Mouse (Mus musculus): Measurements from ENCODE around the gene Eif2d. TPM values are rescaled to one million over a fixed set of nuclear protein-coding genes. Genes with fewer than 3 reads are reported as not detected.

Eif2d gene
- polyA plus RNA-seq, 1 experiment from 2014 or later: 55.7 TPM

DNA sequence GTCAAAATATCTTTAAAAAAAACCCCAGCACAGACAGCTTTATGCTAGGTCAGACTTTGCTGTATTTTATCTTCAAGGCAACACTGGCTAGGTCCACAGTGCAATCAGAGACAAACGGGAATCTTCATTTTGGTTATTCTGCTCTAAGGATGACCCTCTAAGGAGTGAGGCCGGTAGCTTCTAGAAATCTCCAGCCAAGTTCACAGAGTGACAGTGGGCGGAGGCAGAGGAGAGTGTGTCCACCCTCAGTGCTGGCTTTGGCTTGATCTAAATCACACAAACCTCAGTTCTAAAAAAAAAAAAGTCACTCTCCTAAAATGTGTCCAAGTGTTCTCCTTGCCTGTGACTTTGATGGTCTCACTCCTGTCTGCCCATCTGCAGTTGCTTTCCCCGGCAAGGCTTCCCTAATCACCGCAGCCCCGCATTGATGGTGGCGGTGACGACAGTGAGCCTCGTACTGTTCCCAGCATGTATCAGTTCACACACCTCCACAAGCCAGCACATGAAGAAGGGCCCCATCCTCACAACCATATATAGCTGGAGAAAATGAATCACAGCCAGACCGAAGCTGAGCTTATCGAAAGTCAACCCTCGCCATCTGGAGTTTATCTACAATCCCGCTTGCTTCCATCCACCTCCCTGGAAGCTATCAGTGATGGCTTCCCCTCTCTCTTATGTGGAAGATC lies 33.0 kb downstream of the Eif2d start:
- Histone ChIP-seq H3K36me3 (ENCODE audit: control insufficient read depth, insufficient read depth, low read length) (no peaks in the 10 kb centered on the region), H3K9ac (ENCODE audit: low read length) (no peak overlapping the region), H3K9me3 (ENCODE audit: control insufficient read depth, low read length) (no peaks in the 10 kb centered on the region), H3K27ac (ENCODE audit: low read depth, low read length) (no peak overlapping the region), H3K27me3 (ENCODE audit: control insufficient read depth, insufficient read depth, low read length) (no peaks in the 10 kb centered on the region), H3K4me1 (ENCODE audit: control insufficient read depth, insufficient read depth, low read length) (no peaks in the 10 kb centered on the region), H3K4me3 (ENCODE audit: low read depth, low read length) (no peak overlapping the region), H3K4me2 (no peak overlapping the region)
- no peak for ATAC-seq (ENCODE audit: low FRiP score)
- 94% methylated on average over 13 of the region's 13 CpGs for WGBS
- peak; percentile 66 for DNase-seq (ENCODE audit: low spot score, missing footprints)

- Histone ChIP-seq H3K36me3 (ENCODE audit: control insufficient read depth, insufficient read depth, low read length) (no peaks in the 10 kb centered on the region), H3K9ac (ENCODE audit: low read length) (no peak overlapping the region), H3K9me3 (ENCODE audit: control insufficient read depth, low read length) (no peaks in the 10 kb centered on the region), H3K4me2 (no peak overlapping the region), H3K27ac (ENCODE audit: low read depth, low read length) (no peak overlapping the region), H3K4me1 (ENCODE audit: control insufficient read depth, insufficient read depth, low read length) (no peaks in the 10 kb centered on the region), H3K27me3 (ENCODE audit: control insufficient read depth, insufficient read depth, low read length) (no peaks in the 10 kb centered on the region), H3K4me3 (ENCODE audit: low read depth, low read length) (no peak overlapping the region)
- 81% methylated on average over 6 of the region's 6 CpGs for WGBS
- ATAC-seq (ENCODE audit: low FRiP score) (no peak), DNase-seq (ENCODE audit: low spot score, missing footprints) (peak; percentile 12)
These were observed 34.0 kb downstream of the Eif2d start for GRCm38 (mm10) chr1:131186995-131187394.

DNA sequence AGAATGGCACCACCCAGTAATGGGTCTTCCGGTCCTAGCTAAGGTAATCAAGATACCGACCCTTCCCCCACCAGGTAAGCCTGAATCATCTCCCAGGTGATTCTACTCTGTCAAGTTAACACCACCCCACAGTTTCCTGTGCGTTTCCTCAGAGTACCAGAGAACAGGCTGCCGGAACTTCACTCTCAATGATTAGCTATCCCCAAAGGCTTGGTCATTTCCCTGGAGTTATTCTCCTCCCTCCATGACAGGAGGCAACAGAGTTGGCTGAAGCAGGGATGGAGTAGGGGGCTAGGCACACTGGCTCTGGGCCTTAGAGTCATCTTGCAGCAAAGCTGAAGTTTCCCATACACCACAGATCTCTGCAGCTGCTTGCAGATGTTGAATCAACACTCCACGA lies 34.9 kb downstream of the Eif2d start:
- no peak for ATAC-seq (ENCODE audit: low FRiP score)
- no peaks in the 10 kb centered on the region for H3K36me3 ChIP-seq (ENCODE audit: control insufficient read depth, insufficient read depth, low read length)
- no peak overlapping the region for H3K27ac ChIP-seq (ENCODE audit: low read depth, low read length)

DNA sequence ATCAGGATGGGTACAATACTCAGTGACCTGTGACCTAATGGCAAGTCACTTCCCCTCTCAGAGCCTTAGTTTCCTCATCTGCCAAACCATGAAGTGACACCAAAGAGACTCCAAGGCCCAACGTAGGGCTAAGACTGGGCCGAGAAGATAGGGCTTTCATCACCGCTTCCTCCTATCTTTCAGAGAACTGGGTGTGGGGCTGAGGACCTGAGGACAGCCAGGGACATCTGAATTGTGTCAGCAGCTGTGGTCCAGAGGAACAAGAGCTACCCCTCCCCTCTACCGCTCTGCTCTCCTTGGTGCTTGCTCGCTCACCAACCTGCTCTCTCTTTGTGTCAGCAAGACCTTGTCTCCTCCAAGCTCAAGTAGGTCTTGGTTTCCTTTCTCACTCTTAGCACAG lies 35.7 kb downstream of the Eif2d start:
- DNase-seq (ENCODE audit: low spot score, missing footprints) (peak; percentile 56), ATAC-seq (ENCODE audit: low FRiP score) (no peak)
- H3K4me1 ChIP-seq (ENCODE audit: control insufficient read depth, insufficient read depth, low read length): no peaks in the 10 kb centered on the region
- H3K4me2 ChIP-seq: no peak overlapping the region
- no peaks in the 10 kb centered on the region for H3K27me3 ChIP-seq (ENCODE audit: control insufficient read depth, insufficient read depth, low read length)
- H3K9me3 ChIP-seq (ENCODE audit: control insufficient read depth, low read length): no peaks in the 10 kb centered on the region
- H3K9ac ChIP-seq (ENCODE audit: low read length): no peak overlapping the region
- no peak overlapping the region for H3K27ac ChIP-seq (ENCODE audit: low read depth, low read length)
- H3K4me3 ChIP-seq (ENCODE audit: low read depth, low read length): no peak overlapping the region
- H3K36me3 ChIP-seq (ENCODE audit: control insufficient read depth, insufficient read depth, low read length): no peaks in the 10 kb centered on the region
- WGBS: 93% methylated on average over 5 of the region's 5 CpGs

More for the DNA sequence above, 34.9 kb downstream of the Eif2d start:
- H3K4me1 ChIP-seq (ENCODE audit: control insufficient read depth, insufficient read depth, low read length): no peaks in the 10 kb centered on the region
- DNase-seq (ENCODE audit: low spot score, missing footprints): peak; percentile 28
- 91% methylated on average over 5 of the region's 5 CpGs for WGBS
- no peaks in the 10 kb centered on the region for H3K27me3 ChIP-seq (ENCODE audit: control insufficient read depth, insufficient read depth, low read length)
- H3K9ac ChIP-seq (ENCODE audit: low read length): no peak overlapping the region
- no peak overlapping the region for H3K4me2 ChIP-seq
- no peaks in the 10 kb centered on the region for H3K9me3 ChIP-seq (ENCODE audit: control insufficient read depth, low read length)
- no peak overlapping the region for H3K4me3 ChIP-seq (ENCODE audit: low read depth, low read length)

- Histone ChIP-seq H3K9ac (ENCODE audit: low read length) (no peak overlapping the region), H3K4me3 (ENCODE audit: low read depth, low read length) (no peak overlapping the region), H3K27me3 (ENCODE audit: control insufficient read depth, insufficient read depth, low read length) (no peaks in the 10 kb centered on the region), H3K36me3 (ENCODE audit: control insufficient read depth, insufficient read depth, low read length) (no peaks in the 10 kb centered on the region), H3K9me3 (ENCODE audit: control insufficient read depth, low read length) (no peaks in the 10 kb centered on the region), H3K4me2 (no peak overlapping the region), H3K27ac (ENCODE audit: low read depth, low read length) (no peak overlapping the region), H3K4me1 (ENCODE audit: control insufficient read depth, insufficient read depth, low read length) (no peaks in the 10 kb centered on the region; the same call in 1 of the 2 replicates)
- ATAC-seq (ENCODE audit: low FRiP score) (no peak), DNase-seq (ENCODE audit: low spot score, missing footprints) (no peak)
- 61% methylated on average over 3 of the region's 3 CpGs for WGBS
These were observed 40.8 kb downstream of the Eif2d start for GRCm38 (mm10) chr1:131193746-131194145.

GRCm38 (mm10) chr1:131195653-131196052 lies 42.7 kb downstream of the Eif2d start:
- Histone ChIP-seq H3K27me3 (ENCODE audit: control insufficient read depth, insufficient read depth, low read length) (no peaks in the 10 kb centered on the region), H3K4me2 (no peak overlapping the region), H3K27ac (ENCODE audit: low read depth, low read length) (no peak overlapping the region), H3K4me1 (ENCODE audit: control insufficient read depth, insufficient read depth, low read length) (no peaks in the 10 kb centered on the region; the same call in 1 of the 2 replicates), H3K9ac (ENCODE audit: low read length) (no peak overlapping the region), H3K9me3 (ENCODE audit: control insufficient read depth, low read length) (no peaks in the 10 kb centered on the region), H3K4me3 (ENCODE audit: low read depth, low read length) (no peak overlapping the region), H3K36me3 (ENCODE audit: control insufficient read depth, insufficient read depth, low read length) (no peaks in the 10 kb centered on the region)
- ATAC-seq (ENCODE audit: low FRiP score) (no peak), DNase-seq (ENCODE audit: low spot score, missing footprints) (no peak)
- WGBS: 81% methylated on average over 7 of the region's 7 CpGs

GRCm38 (mm10) chr1:131196107-131196506 lies 43.1 kb downstream of the Eif2d start:
- H3K9me3 ChIP-seq (ENCODE audit: control insufficient read depth, low read length): no peaks in the 10 kb centered on the region
- H3K4me1 ChIP-seq (ENCODE audit: control insufficient read depth, insufficient read depth, low read length): no peaks in the 10 kb centered on the region; the same call in 1 of the 2 replicates
- ATAC-seq (ENCODE audit: low FRiP score): no peak
- no peak for DNase-seq (ENCODE audit: low spot score, missing footprints)
- H3K4me2 ChIP-seq: no peak overlapping the region
- no peaks in the 10 kb centered on the region for H3K27me3 ChIP-seq (ENCODE audit: control insufficient read depth, insufficient read depth, low read length)
- H3K4me3 ChIP-seq (ENCODE audit: low read depth, low read length): no peak overlapping the region
- no peak overlapping the region for H3K9ac ChIP-seq (ENCODE audit: low read length)
- no peaks in the 10 kb centered on the region for H3K36me3 ChIP-seq (ENCODE audit: control insufficient read depth, insufficient read depth, low read length)
- H3K27ac ChIP-seq (ENCODE audit: low read depth, low read length): no peak overlapping the region
- WGBS: 59% methylated on average over 2 of the region's 2 CpGs

- H3K4me3 ChIP-seq (ENCODE audit: low read depth, low read length): no peak overlapping the region
- H3K27ac ChIP-seq (ENCODE audit: low read depth, low read length): no peak overlapping the region
- no peaks in the 10 kb centered on the region for H3K9me3 ChIP-seq (ENCODE audit: control insufficient read depth, low read length)
- WGBS: 81% methylated on average over 9 of the region's 9 CpGs
- H3K4me1 ChIP-seq (ENCODE audit: control insufficient read depth, insufficient read depth, low read length): no peaks in the 10 kb centered on the region; the same call in 1 of the 2 replicates
- no peaks in the 10 kb centered on the region for H3K27me3 ChIP-seq (ENCODE audit: control insufficient read depth, insufficient read depth, low read length)
- DNase-seq (ENCODE audit: low spot score, missing footprints): peak; percentile 66
- no peak for ATAC-seq (ENCODE audit: low FRiP score)
- H3K4me2 ChIP-seq: no peak overlapping the region
- H3K36me3 ChIP-seq (ENCODE audit: control insufficient read depth, insufficient read depth, low read length): no peaks in the 10 kb centered on the region
- no peak overlapping the region for H3K9ac ChIP-seq (ENCODE audit: low read length)
These were observed 45.5 kb downstream of the Eif2d start for GRCm38 (mm10) chr1:131198417-131198960.

- Histone ChIP-seq H3K27me3 (ENCODE audit: control insufficient read depth, insufficient read depth, low read length) (no peaks in the 10 kb centered on the region), H3K9ac (ENCODE audit: low read length) (no peak overlapping the region), H3K27ac (ENCODE audit: low read depth, low read length) (no peak overlapping the region), H3K9me3 (ENCODE audit: control insufficient read depth, low read length) (no peaks in the 10 kb centered on the region), H3K4me2 (no peak overlapping the region), H3K36me3 (ENCODE audit: control insufficient read depth, insufficient read depth, low read length) (no peaks in the 10 kb centered on the region), H3K4me3 (ENCODE audit: low read depth, low read length) (no peak overlapping the region), H3K4me1 (ENCODE audit: control insufficient read depth, insufficient read depth, low read length) (no peaks in the 10 kb centered on the region; the same call in 1 of the 2 replicates)
- 88% methylated on average over 18 of the region's 18 CpGs for WGBS
- DNase-seq (ENCODE audit: low spot score, missing footprints) (peak; percentile 66), ATAC-seq (ENCODE audit: low FRiP score) (no peak)
These were observed 46.3 kb downstream of the Eif2d start for GRCm38 (mm10) chr1:131199118-131199821.
